Mouse (Mus musculus) forebrain, embryonic 12.5 days (tissue): ENCODE results near the gene Cyp2d34. TPM values are rescaled to one million over a fixed set of nuclear protein-coding genes. Genes with fewer than 3 reads are reported as not detected.

Experiments
- ATAC-seq: fragments of 200-750 bp; cut with Nextera tagmentation; 2 replicates; pipeline ENCODE4 v1.8.0; 2017; ENCODE audit warnings: moderate TSS enrichment; ENCODE audit not compliant: low FRiP score
- H3K27ac ChIP-seq: fragments of 300-500 bp; sonication (generic); 2 replicates; pipeline ENCODE4 v1.5.1; 2016; ENCODE audit warnings: mild to moderate bottlenecking
- H3K27me3 ChIP-seq: fragments of 300-500 bp; sonication (generic); 2 replicates; pipeline ENCODE4 v1.6.1; 2016; ENCODE audit warnings: mild to moderate bottlenecking
- H3K36me3 ChIP-seq: fragments of 300-500 bp; sonication (generic); replicated peaks from 2 replicates; pipeline ENCODE4 v1.6.1; 2016; ENCODE audit warnings: mild to moderate bottlenecking
- H3K4me1 ChIP-seq: fragments of 300-500 bp; sonication (generic); 2 replicates; pipeline ENCODE4 v1.6.1; 2016
- H3K4me2 ChIP-seq: fragments of 300-500 bp; sonication (generic); 2 replicates; pipeline ENCODE4 v1.6.1; 2016; ENCODE audit warnings: mild to moderate bottlenecking, moderate library complexity
- H3K4me3 ChIP-seq: fragments of 300-500 bp; sonication (generic); replicated peaks from 2 replicates; pipeline ENCODE4 v1.5.1; 2016; ENCODE audit warnings: mild to moderate bottlenecking
- H3K9ac ChIP-seq: fragments of 300-500 bp; sonication (generic); 2 replicates; pipeline ENCODE4 v1.6.1; 2016; ENCODE audit warnings: mild to moderate bottlenecking
- H3K9me3 ChIP-seq: fragments of 300-500 bp; sonication (generic); 2 replicates; pipeline ENCODE4 v1.6.1; 2016
- WGBS: fragments of 180-500 bp; shearing (Covaris S2); methylation state at CpG from one replicate; pipeline ENCODE4 v1.1.7; 2016; 5-methylcytosine and 5-hydroxymethylcytosine counted together
- polyA plus RNA-seq: library from polyadenylated mRNA; unstranded; fragments of >200 nt; fragmentation: Nextera tagmentation; extraction: Ambion mirVana; gene quantifications from 2 replicates; pipeline ENCODE4 v1.2.1, GENCODE M21; 2016

Gene Cyp2d34
- not detected in 2 replicates for polyA plus RNA-seq

- no peak within 1 kb of the TSS for H3K9ac ChIP-seq
- no peaks in the 10 kb centered on the region for H3K36me3 ChIP-seq
- H3K27ac ChIP-seq: no peak within 1 kb of the TSS
- no peaks in the 10 kb centered on the region for H3K4me1 ChIP-seq
- no peak within 1 kb of the TSS for H3K4me2 ChIP-seq
- no peaks in the 10 kb centered on the region for H3K27me3 ChIP-seq
- H3K4me3 ChIP-seq: no peak within 1 kb of the TSS
- peaks cover 3% of the 10 kb centered on the region; the same call in 1 of the 2 replicates for H3K9me3 ChIP-seq
- ATAC-seq: no peak
- 88% methylated on average over 7 of the region's 7 CpGs for WGBS
Measured at GRCm38 (mm10) chr15:82620531-82621202, at the start of gene Cyp2d34. Cyp2d34 (minus strand) TSS chr15:82620946.

GRCm38 (mm10) chr15:82656346-82656745, 35.6 kb upstream of the Cyp2d34 start:
- no peak for ATAC-seq
- 84% methylated on average over 2 of the region's 2 CpGs for WGBS

GRCm38 (mm10) chr15:82644371-82644770, 23.6 kb upstream of the Cyp2d34 start:
- ATAC-seq: no peak
- Histone ChIP-seq H3K9ac (no peak overlapping the region), H3K36me3 (no peaks in the 10 kb centered on the region), H3K4me2 (no peak overlapping the region), H3K4me3 (no peak overlapping the region), H3K4me1 (no peaks in the 10 kb centered on the region), H3K27ac (no peak overlapping the region), H3K27me3 (no peaks in the 10 kb centered on the region), H3K9me3 (no peaks in the 10 kb centered on the region)
- 88% methylated on average over 3 of the region's 3 CpGs for WGBS

More at GRCm38 (mm10) chr15:82656346-82656745, 35.6 kb upstream of the Cyp2d34 start:
- H3K4me3 ChIP-seq: no peak overlapping the region
- no peaks in the 10 kb centered on the region for H3K27me3 ChIP-seq
- no peaks in the 10 kb centered on the region for H3K9me3 ChIP-seq
- no peak overlapping the region for H3K27ac ChIP-seq
- H3K4me1 ChIP-seq: no peaks in the 10 kb centered on the region
- no peak overlapping the region for H3K4me2 ChIP-seq
- no peaks in the 10 kb centered on the region for H3K36me3 ChIP-seq
- H3K9ac ChIP-seq: no peak overlapping the region

GRCm38 (mm10) chr15:82643771-82644170, 23.0 kb upstream of the Cyp2d34 start:
- Histone ChIP-seq H3K36me3 (no peaks in the 10 kb centered on the region), H3K4me1 (no peaks in the 10 kb centered on the region), H3K4me3 (no peak overlapping the region), H3K9ac (no peak overlapping the region), H3K4me2 (no peak overlapping the region), H3K27me3 (no peaks in the 10 kb centered on the region), H3K9me3 (no peaks in the 10 kb centered on the region), H3K27ac (no peak overlapping the region)
- WGBS: 90% methylated on average over 5 of the region's 5 CpGs
- ATAC-seq: no peak

- Histone ChIP-seq H3K4me3 (no peak overlapping the region), H3K27me3 (no peaks in the 10 kb centered on the region), H3K9ac (no peak overlapping the region), H3K4me1 (no peaks in the 10 kb centered on the region), H3K9me3 (no peaks in the 10 kb centered on the region), H3K36me3 (no peaks in the 10 kb centered on the region), H3K27ac (no peak overlapping the region), H3K4me2 (no peak overlapping the region)
- 84% methylated on average over 3 of the region's 3 CpGs for WGBS
- ATAC-seq: no peak
Measured at GRCm38 (mm10) chr15:82642771-82643170, 22.0 kb upstream of the Cyp2d34 start.

- H3K27me3 ChIP-seq: no peaks in the 10 kb centered on the region
- WGBS: 76% methylated on average over 2 of the region's 2 CpGs
- H3K9ac ChIP-seq: no peak overlapping the region
- H3K4me1 ChIP-seq: peaks cover 2% of the 10 kb centered on the region
- H3K4me2 ChIP-seq: no peak overlapping the region
- no peak overlapping the region for H3K27ac ChIP-seq
- H3K9me3 ChIP-seq: no peaks in the 10 kb centered on the region
- no peak overlapping the region for H3K4me3 ChIP-seq
- H3K36me3 ChIP-seq: no peaks in the 10 kb centered on the region
- no peak for ATAC-seq
Measured at GRCm38 (mm10) chr15:82641921-82642320, 21.2 kb upstream of the Cyp2d34 start.

- 84% methylated on average over 5 of the region's 5 CpGs for WGBS
- H3K4me3 ChIP-seq: no peak overlapping the region
- no peaks in the 10 kb centered on the region for H3K36me3 ChIP-seq
- no peaks in the 10 kb centered on the region for H3K27me3 ChIP-seq
- no peak overlapping the region for H3K27ac ChIP-seq
- ATAC-seq: no peak
- no peak overlapping the region for H3K9ac ChIP-seq
- H3K4me2 ChIP-seq: no peak overlapping the region
- no peaks in the 10 kb centered on the region for H3K9me3 ChIP-seq
- H3K4me1 ChIP-seq: peaks cover 7% of the 10 kb centered on the region
Measured at GRCm38 (mm10) chr15:82641390-82641789, 20.6 kb upstream of the Cyp2d34 start.

- no peak for ATAC-seq
- Histone ChIP-seq H3K4me3 (no peak overlapping the region), H3K27ac (no peak overlapping the region), H3K36me3 (no peaks in the 10 kb centered on the region), H3K9me3 (no peaks in the 10 kb centered on the region), H3K27me3 (no peaks in the 10 kb centered on the region), H3K4me1 (peaks cover 8% of the 10 kb centered on the region), H3K4me2 (no peak overlapping the region), H3K9ac (no peak overlapping the region)
- 91% methylated on average over 7 of the region's 7 CpGs for WGBS
Measured at GRCm38 (mm10) chr15:82640201-82640600, 19.5 kb upstream of the Cyp2d34 start.

- no peak for ATAC-seq
- no peaks in the 10 kb centered on the region for H3K27me3 ChIP-seq
- WGBS: 83% methylated on average over 14 of the region's 14 CpGs
- H3K9ac ChIP-seq: no peak overlapping the region
- no peaks in the 10 kb centered on the region for H3K9me3 ChIP-seq
- no peak overlapping the region for H3K27ac ChIP-seq
- H3K4me2 ChIP-seq: no peak overlapping the region
- no peaks in the 10 kb centered on the region for H3K36me3 ChIP-seq
- H3K4me1 ChIP-seq: peaks cover 8% of the 10 kb centered on the region
- H3K4me3 ChIP-seq: no peak overlapping the region
Measured at GRCm38 (mm10) chr15:82637130-82638075, 16.7 kb upstream of the Cyp2d34 start.

- no peak overlapping the region for H3K27ac ChIP-seq
- H3K4me1 ChIP-seq: peaks cover 8% of the 10 kb centered on the region
- H3K36me3 ChIP-seq: no peaks in the 10 kb centered on the region
- H3K9ac ChIP-seq: no peak overlapping the region
- no peak overlapping the region for H3K4me3 ChIP-seq
- WGBS: 63% methylated on average over 1 of the region's 1 CpGs
- ATAC-seq: no peak
- no peaks in the 10 kb centered on the region for H3K9me3 ChIP-seq
- no peak overlapping the region for H3K4me2 ChIP-seq
- H3K27me3 ChIP-seq: no peaks in the 10 kb centered on the region
Measured at GRCm38 (mm10) chr15:82634976-82635375, 14.2 kb upstream of the Cyp2d34 start.

- Histone ChIP-seq H3K9me3 (peaks cover 3% of the 10 kb centered on the region; the same call in 1 of the 2 replicates), H3K4me3 (no peak overlapping the region), H3K9ac (no peak overlapping the region), H3K36me3 (no peaks in the 10 kb centered on the region), H3K4me2 (no peak overlapping the region), H3K4me1 (no peaks in the 10 kb centered on the region), H3K27ac (no peak overlapping the region), H3K27me3 (no peaks in the 10 kb centered on the region)
- WGBS: 88% methylated on average over 1 of the region's 1 CpGs
- ATAC-seq: no peak
Measured at GRCm38 (mm10) chr15:82621993-82622392, 1.2 kb upstream of the Cyp2d34 start.

GRCm38 (mm10) chr15:82618362-82619020, 2.3 kb downstream of the Cyp2d34 start:
- no peak overlapping the region for H3K4me2 ChIP-seq
- H3K36me3 ChIP-seq: no peaks in the 10 kb centered on the region
- H3K9ac ChIP-seq: no peak overlapping the region
- no peak overlapping the region for H3K27ac ChIP-seq
- no peaks in the 10 kb centered on the region for H3K4me1 ChIP-seq
- ATAC-seq: no peak
- H3K27me3 ChIP-seq: no peaks in the 10 kb centered on the region
- no peak overlapping the region for H3K4me3 ChIP-seq
- WGBS: 93% methylated on average over 9 of the region's 9 CpGs
- peaks cover 3% of the 10 kb centered on the region; the same call in 1 of the 2 replicates for H3K9me3 ChIP-seq
